Mouse (Mus musculus) spleen, adult 2 months (tissue): ENCODE results near the gene Adgrv1.

Source experiments
- CTCF ChIP-seq: fragments of 200-500 bp; IDR thresholded peaks from 2 replicates; pipeline ENCODE4 v1.5.1; 2011; ENCODE audit warnings: mild to moderate bottlenecking, inconsistent platforms; ENCODE audit not compliant: insufficient read depth, insufficient read length, insufficient replicate concordance; ENCODE audit errors: extremely low read depth
- POLR2A ChIP-seq: fragments of 200-500 bp; IDR thresholded peaks from 2 replicates; pipeline ENCODE4 v1.6.1; 2011; ENCODE audit warnings: low read depth, low read length, inconsistent platforms

GRCm38 (mm10) chr13:81628631-81629190 lies 4.2 kb downstream of the Adgrv1 start:
- no peak for TF ChIP-seq POLR2A
- no peak for TF ChIP-seq CTCF
